Comparison of ENCODE assay signal across 14 mouse cellular contexts in genomic region chr14:78060609-78060951, GRCm38 (mm10). TPM values are rescaled to one million over a fixed set of nuclear protein-coding genes. Genes with fewer than 3 reads are reported as not detected.
DNase-seq lines count a peak whose midpoint lies in the region; ATAC-seq lines count a peak whose summit lies in the region.
"Had no signal": no experiment of that assay in that cellular context is flagged by ENCODE, and none has a peak within 500 bp of the region (broad histone marks: within the 10 kb centered on the region; RNA-seq: fewer than 3 reads in every experiment).

No protein-coding gene starts in this region.

- H3K9ac ChIP-seq in limb, embryonic 12.5 days (replicated peaks): no peak overlapping the region
- H3K9ac ChIP-seq in forebrain, embryonic 13.5 days: no peak overlapping the region
- H3K9ac ChIP-seq: liver, embryonic 15.5 days had no signal

- no peaks in the 10 kb centered on the region for H3K27me3 ChIP-seq in limb, embryonic 12.5 days
- no peaks in the 10 kb centered on the region for H3K27me3 ChIP-seq in forebrain, embryonic 13.5 days
- H3K27me3 ChIP-seq: liver, embryonic 15.5 days had no signal

- 52% methylated on average over 6 of the region's 6 CpGs for WGBS in limb, embryonic 12.5 days
- 83% methylated on average over 6 of the region's 6 CpGs for WGBS in forebrain, embryonic 13.5 days

- no peak for ATAC-seq in limb, embryonic 12.5 days (ENCODE audit: insufficient number of reproducible peaks, insufficient read depth, low FRiP score, low TSS enrichment, low read depth)
- ATAC-seq in forebrain, embryonic 13.5 days: no peak
- ATAC-seq: inflammation-experienced regulatory T-cells, adult 6 months had no signal

- H3K4me2 ChIP-seq in limb, embryonic 12.5 days: peak overlapping the region; percentile 46
- no peak overlapping the region for H3K4me2 ChIP-seq in forebrain, embryonic 13.5 days
- H3K4me2 ChIP-seq: liver, embryonic 15.5 days had no signal

- H3K4me3 ChIP-seq in limb, embryonic 12.5 days (replicated peaks): no peak overlapping the region
- H3K4me3 ChIP-seq in forebrain, embryonic 13.5 days: no peak overlapping the region
- H3K4me3 ChIP-seq: liver, embryonic 15.5 days had no signal

- H3K9me3 ChIP-seq in limb, embryonic 12.5 days: no peaks in the 10 kb centered on the region
- no peaks in the 10 kb centered on the region for H3K9me3 ChIP-seq in forebrain, embryonic 13.5 days (replicated peaks)
- H3K9me3 ChIP-seq: liver, embryonic 15.5 days had no signal

- no peaks in the 10 kb centered on the region for H3K36me3 ChIP-seq in limb, embryonic 12.5 days
- no peaks in the 10 kb centered on the region for H3K36me3 ChIP-seq in forebrain, embryonic 13.5 days (ENCODE audit: poor library complexity, severe bottlenecking)
- H3K36me3 ChIP-seq: liver, embryonic 15.5 days had no signal

- H3K27ac ChIP-seq in limb, embryonic 12.5 days: no peak overlapping the region
- H3K27ac ChIP-seq in forebrain, embryonic 13.5 days: no peak overlapping the region
- H3K27ac ChIP-seq: liver, embryonic 15.5 days; macrophage had no signal

- DNase-seq in heart, adult 11 months: peak; percentile 61
- DNase-seq in heart, adult 18-20 months: no peak
- peak; percentile 39 for DNase-seq in retina, postnatal 1 day
- no peak for DNase-seq in retina, embryonic 14.5 days (ENCODE audit: low spot score)
- DNase-seq in cerebellum, postnatal 25 days: no peak
- no peak for DNase-seq in B cell, adult 2 months
- DNase-seq: adrenal gland, postnatal 25 days; gastrocnemius, postnatal 25 days had no signal

- H3K4me1 ChIP-seq in limb, embryonic 12.5 days (replicated peaks): peaks cover 10% of the 10 kb centered on the region; the same call in 1 of the 2 replicates
- no peaks in the 10 kb centered on the region for H3K4me1 ChIP-seq in forebrain, embryonic 13.5 days
- H3K4me1 ChIP-seq: liver, embryonic 15.5 days had no signal

RNA-seq across cellular contexts. Expression of gene Fam216b, which starts 28.2 kb away (rescaled TPM):
- under 1 TPM in 1 of 2 experiments, not detected in 1; 0.26 TPM for total RNA-seq in heart, adult 18-20 months (2021)
- not detected in 2 replicates for polyA plus RNA-seq in limb, embryonic 12.5 days (2016; fragmentation: Nextera tagmentation; extraction: Ambion mirVana)
- polyA plus RNA-seq in forebrain, embryonic 13.5 days (2015; fragmentation: Nextera tagmentation; extraction: Ambion mirVana): 0.08 TPM in 1 of 2 replicates, not detected in the other
- total RNA-seq: adrenal gland, postnatal 25 days; gastrocnemius, postnatal 25 days; neutrophil, adult 5-6 weeks had no signal
- polyA plus RNA-seq: inflammation-experienced regulatory T-cells, adult 6 months; liver, embryonic 15.5 days; macrophage had no signal

Comparison
In these comparisons a context has a peak if more than half of its experiments do, and no peak if none do; other contexts are left out.
1. DNase-seq: peak in heart, adult 11 months (single experiment) and retina, postnatal 1 day (single experiment); none in heart, adult 18-20 months (0 of 2), retina, embryonic 14.5 days (single experiment), cerebellum, postnatal 25 days (0 of 2) and B cell, adult 2 months (0 of 2).